Mouse (Mus musculus): ENCODE measurements around the gene Dnah2.
A peak's percentile ranks its signal among the peaks of the same experiment; 100 is the strongest.

DNA sequence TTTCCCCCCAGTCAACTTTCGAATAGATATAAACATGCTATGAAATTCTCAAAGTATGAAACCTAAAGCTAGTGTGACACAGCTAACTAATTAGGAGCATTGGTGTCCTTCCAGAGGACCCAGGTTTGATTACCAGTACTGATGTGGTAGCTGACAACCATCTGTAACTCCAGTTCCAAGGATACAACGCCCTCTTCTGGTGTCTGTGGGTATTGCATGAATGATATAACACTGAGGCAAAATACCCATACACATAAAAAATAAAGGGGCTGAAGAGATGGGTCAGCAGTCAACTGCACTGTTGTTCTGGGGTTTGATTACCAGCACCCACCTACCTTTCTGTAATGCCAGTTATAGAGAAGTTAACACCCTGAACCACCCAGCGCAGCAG is 176.1 kb downstream of the Dnah2 start:
- TF ChIP-seq CTCF (IDR thresholded peaks at IDR 0.05 in 2 of 3, conservative IDR thresholded peaks at IDR 0.05 in 1 of 3; ENCODE audit: control insufficient read depth in 1 of 3, insufficient read depth in 1 of 3, low read depth in 2 of 3, low read length in 3 of 3, poor library complexity in 1 of 3, severe bottlenecking in 1 of 3) = peak; percentile 45 to 93 (median 77); a peak in 5 of 6 replicates
- TF ChIP-seq ETS1 (IDR thresholded peaks at IDR 0.05; ENCODE audit: low read depth, low read length) = no peak
- TF ChIP-seq HCFC1 (IDR thresholded peaks at IDR 0.05; ENCODE audit: low read depth, low read length) = no peak
- no peak for TF ChIP-seq TCF12 (IDR thresholded peaks at IDR 0.05; ENCODE audit: low read depth, low read length)
- TF ChIP-seq KAT2A (conservative IDR thresholded peaks at IDR 0.05; ENCODE audit: low read depth, low read length) = no peak
- TF ChIP-seq ZC3H11A (IDR thresholded peaks at IDR 0.05; ENCODE audit: low read depth, low read length) = peak; percentile 60
- TF ChIP-seq POLR2A (IDR thresholded peaks at IDR 0.05; ENCODE audit: control insufficient read depth in 1 of 2, insufficient read depth in 1 of 2, low read depth in 1 of 2, low read length in 2 of 2, poor library complexity in 1 of 2) = no peak
- no peak for TF ChIP-seq MYB (IDR thresholded peaks at IDR 0.05; ENCODE audit: low read depth, low read length)
- no peak for TF ChIP-seq EP300 (IDR thresholded peaks at IDR 0.05; ENCODE audit: low read depth in 1 of 2, low read length in 2 of 2)

All from MEL (cell line).